Mouse (Mus musculus) limb, embryonic 13.5 days (tissue): ENCODE results near the gene H1f0. TPM values are rescaled to one million over a fixed set of nuclear protein-coding genes. Genes with fewer than 3 reads are reported as not detected.
A peak's percentile ranks its signal among the peaks of the same experiment; 100 is the strongest.

Source experiments
- microRNA-seq: library from miRNA; unstranded; fragments of <30 nt; microRNA quantifications from one replicate; pipeline ENCODE4, GENCODE M21; 2016
- polyA plus RNA-seq: library from polyadenylated mRNA; unstranded; fragments of >200 nt; fragmentation: Nextera tagmentation; extraction: Ambion mirVana; gene quantifications from 2 replicates; pipeline ENCODE4 v1.2.1, GENCODE M21; 2015

H1f0 gene
- polyA plus RNA-seq, 1 experiment from 2014 or later, result 558 TPM

Small RNA genes within 50 kb of the gene (microRNA-seq; reads per million reads assigned to microRNA genes)
- gene Mir6956, result 2.4 reads per million, percentile 8 among the genes with 10 or more reads in this experiment

Other genes starting within 250 kb of the H1f0 start
- gene Card10, start 225.4 kb upstream of the H1f0 start, polyA plus RNA-seq, result 3.0 TPM in 2 replicates
- 17.9 and 19.1 TPM in 2 replicates for gene Cdc42ep1, start 185.8 kb upstream of the H1f0 start, polyA plus RNA-seq
- 0.47 and 0.53 TPM in 2 replicates for gene Lgals2, start 172.9 kb upstream of the H1f0 start, polyA plus RNA-seq
- 42.0 and 46.5 TPM in 2 replicates for gene Gga1, start 151.3 kb upstream of the H1f0 start, polyA plus RNA-seq
- gene Gm49510, start 128.8 kb upstream of the H1f0 start, polyA plus RNA-seq, result 0.34 and 0.71 TPM in 2 replicates
- gene Sh3bp1, start 128.7 kb upstream of the H1f0 start, polyA plus RNA-seq, result 43.7 and 51.3 TPM in 2 replicates
- gene Pdxp, start 114.5 kb upstream of the H1f0 start, polyA plus RNA-seq, result 19.1 and 20.3 TPM in 2 replicates
- gene Lgals1, start 101.7 kb upstream of the H1f0 start, polyA plus RNA-seq, result 1,866 and 1,947 TPM in 2 replicates
- 55.7 and 60.0 TPM in 2 replicates for gene Nol12, start 93.5 kb upstream of the H1f0 start, polyA plus RNA-seq
- gene Triobp, start 80.7 kb upstream of the H1f0 start, polyA plus RNA-seq, result 42.0 and 50.2 TPM in 2 replicates
- gene Galr3, start 13.4 kb downstream of the H1f0 start, polyA plus RNA-seq, result not detected in 2 replicates
- 51.9 and 52.8 TPM in 2 replicates for gene Ankrd54, start 34.4 kb downstream of the H1f0 start, polyA plus RNA-seq
- 221 and 229 TPM in 2 replicates for gene Eif3l, start 46.7 kb downstream of the H1f0 start, polyA plus RNA-seq
- 8.9 and 10.6 TPM in 2 replicates for gene Micall1, start 80.4 kb downstream of the H1f0 start, polyA plus RNA-seq
- gene Polr2f, start 112.6 kb downstream of the H1f0 start, polyA plus RNA-seq, result 293 and 294 TPM in 2 replicates
- 5.6 and 7.5 TPM in 2 replicates for gene 1700088E04Rik, start 112.8 kb downstream of the H1f0 start, polyA plus RNA-seq
- 5.9 and 6.3 TPM in 2 replicates for gene Sox10, start 136.8 kb downstream of the H1f0 start, polyA plus RNA-seq
- 52.7 and 57.4 TPM in 2 replicates for gene Pick1, start 200.7 kb downstream of the H1f0 start, polyA plus RNA-seq
- gene Gm49486, start 200.9 kb downstream of the H1f0 start, polyA plus RNA-seq, result 1.3 and 1.4 TPM in 2 replicates
- gene Slc16a8, start 226.3 kb downstream of the H1f0 start, polyA plus RNA-seq, result 0.33 and 0.59 TPM in 2 replicates